Mouse (Mus musculus) G1E-ER4 (cell line): ENCODE measurements around the gene Kif19a. TPM values are rescaled to one million over a fixed set of nuclear protein-coding genes. Genes with fewer than 3 reads are reported as not detected.

Source experiments
- GATA1 ChIP-seq: IDR thresholded peaks from one replicate; pipeline ENCODE4 v1.8.0; 2012; ENCODE audit warnings: low read length, inconsistent platforms
- polyA plus RNA-seq: library from polyadenylated mRNA; stranded (reverse); fragments of >175 nt; gene quantifications from 2 replicates; pipeline ENCODE4 v1.2.3, GENCODE M21; 2012

Gene Kif19a
- polyA plus RNA-seq, 1 experiment: not detected

DNA sequence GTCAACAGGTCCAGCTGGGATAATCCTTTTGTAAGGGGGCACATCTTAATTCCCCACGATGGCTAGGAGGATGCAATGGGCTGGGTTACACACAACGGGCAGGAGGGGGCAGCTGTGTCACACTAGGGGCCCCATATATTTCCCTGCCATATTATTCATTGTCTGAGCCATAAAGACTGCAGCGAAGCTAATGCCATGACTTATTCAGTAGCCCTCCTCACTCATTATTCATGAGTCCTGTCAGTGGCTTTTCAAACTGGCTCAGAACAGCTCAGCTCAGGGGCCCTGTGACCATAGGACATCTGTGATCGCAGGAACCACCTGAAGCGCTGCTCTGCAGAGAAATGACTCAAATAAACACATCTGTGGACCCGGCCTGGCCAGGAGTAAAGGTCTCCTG, 23.7 kb upstream of the Kif19a start:
- TF ChIP-seq GATA1: no peak

DNA sequence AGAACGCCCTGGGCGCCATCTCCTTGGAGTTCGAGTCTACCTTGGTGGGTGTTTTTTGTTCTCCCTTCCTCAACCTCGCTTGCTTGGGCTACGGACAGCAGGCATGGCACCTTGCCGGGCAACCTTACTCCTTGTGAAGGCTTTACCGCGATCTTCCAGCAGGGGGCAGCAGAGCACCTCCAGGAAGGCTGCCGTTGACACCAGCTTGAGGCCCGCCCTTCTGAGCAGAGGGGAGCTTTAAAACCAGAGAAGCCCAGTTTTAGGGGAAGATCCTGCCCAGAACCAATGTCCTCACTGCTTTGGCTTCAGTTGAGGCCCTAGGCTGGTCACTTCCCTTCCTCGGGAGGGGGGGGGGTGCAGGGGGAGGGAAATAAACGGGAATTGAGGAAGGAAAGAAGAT, 20.1 kb upstream of the Kif19a start:
- TF ChIP-seq GATA1: no peak

DNA sequence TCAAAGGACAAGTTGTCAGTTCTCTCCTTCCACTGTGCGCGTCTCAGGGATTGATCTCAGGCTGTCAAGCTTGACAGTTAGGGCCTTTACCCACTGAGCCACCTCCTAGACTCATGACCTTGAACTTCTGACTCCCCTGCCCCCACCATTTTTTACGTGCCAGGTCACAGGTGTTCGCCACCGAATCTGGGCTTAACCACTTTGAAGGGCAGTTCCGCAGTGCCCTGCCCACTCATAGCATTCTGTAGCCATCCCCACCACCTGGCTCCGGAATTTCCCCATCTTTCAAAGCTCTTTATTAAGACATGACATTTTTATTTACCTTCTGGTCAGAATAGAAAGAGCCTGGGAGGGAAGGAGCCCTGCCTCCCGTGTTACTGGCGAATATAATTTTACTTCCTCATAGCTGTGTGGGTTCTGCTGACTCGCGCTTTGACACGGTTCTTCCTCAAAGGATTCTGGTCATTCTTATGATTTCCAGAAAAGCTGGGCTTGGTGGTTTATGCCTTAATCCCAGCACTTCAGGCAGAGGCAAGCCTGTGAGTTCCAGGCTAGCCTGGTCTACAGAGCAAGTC, 17.5 kb upstream of the Kif19a start:
- TF ChIP-seq GATA1: no peak

DNA sequence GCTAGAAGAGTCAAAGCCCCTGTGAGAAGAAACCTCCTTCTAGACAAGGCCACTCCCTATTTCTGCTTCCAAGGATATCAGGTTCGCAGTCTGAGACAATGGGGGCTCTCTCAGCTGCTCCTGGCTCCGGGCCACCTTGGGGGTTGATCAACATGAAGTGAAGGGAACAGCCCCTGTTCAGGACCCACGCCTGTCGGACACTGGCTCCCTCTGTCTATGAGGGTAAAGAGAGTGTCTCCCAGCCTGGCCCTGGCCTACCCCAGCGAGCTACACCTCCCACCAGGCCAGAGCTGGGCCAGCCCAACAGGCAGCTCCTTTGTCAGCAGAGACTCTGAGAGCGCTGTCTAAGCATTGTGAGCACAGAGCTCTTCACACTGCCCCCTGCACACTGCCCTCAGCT, 4.7 kb downstream of the Kif19a start:
- no peak for TF ChIP-seq GATA1

DNA sequence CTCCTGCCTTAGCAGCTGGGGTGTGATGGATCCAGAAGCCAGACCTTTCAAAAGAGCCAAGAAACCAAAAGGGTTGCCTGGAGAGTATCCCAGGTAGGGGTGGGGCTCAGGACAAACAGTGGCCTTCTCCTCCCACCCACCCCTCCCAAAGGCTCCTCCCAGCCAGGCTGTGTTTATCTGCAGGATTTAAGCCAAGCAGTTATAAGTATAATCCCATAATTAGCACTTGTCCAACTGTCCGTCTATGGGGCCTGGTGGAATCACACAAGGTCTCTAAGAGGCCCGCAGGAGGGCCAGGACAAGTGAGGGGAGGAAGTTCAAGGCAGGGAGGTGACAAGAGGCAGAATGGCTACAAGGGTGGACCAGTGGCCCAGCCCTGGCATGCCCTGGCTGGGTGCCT, 6.7 kb downstream of the Kif19a start:
- TF ChIP-seq GATA1: no peak

DNA sequence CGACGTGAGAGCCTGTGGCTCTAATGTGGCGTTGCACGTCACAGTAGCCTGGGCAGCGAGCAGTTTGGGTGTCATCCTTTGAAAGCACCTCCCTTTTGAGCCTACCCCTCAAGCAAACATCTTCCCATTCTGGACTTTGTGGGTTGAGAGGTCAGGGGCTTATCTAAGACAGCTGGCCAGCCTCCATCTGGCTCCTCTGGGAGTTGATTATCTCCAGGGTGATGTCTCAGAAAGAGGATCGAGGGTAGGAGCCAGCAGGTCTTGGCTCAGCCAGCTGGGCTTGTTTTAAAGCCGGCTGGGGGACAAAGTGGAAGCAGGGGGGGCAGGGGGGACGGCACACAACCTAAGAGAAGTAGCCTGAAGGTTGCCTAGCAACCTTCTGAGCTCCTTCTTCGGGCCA, 14.9 kb downstream of the Kif19a start:
- no peak for TF ChIP-seq GATA1

DNA sequence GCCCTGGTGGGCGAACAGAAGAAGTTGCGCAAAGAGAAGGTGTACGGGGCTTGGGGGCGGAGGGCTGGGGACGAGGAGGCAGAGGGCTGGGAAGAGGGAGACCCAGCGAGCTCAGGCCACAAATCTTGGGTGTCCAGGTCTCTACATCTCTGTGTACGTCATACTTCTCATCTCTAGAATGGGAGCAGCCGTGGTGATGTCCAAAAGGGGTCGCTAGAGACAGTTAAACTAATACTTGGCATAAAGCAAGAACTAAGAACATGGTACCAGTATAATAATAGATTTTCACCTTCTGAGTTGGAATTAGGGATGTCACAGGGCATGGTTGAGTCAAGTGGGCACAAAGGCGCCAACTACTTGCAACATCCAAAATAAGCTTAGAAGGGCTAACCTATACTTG, 20.7 kb downstream of the Kif19a start:
- TF ChIP-seq GATA1: no peak

DNA sequence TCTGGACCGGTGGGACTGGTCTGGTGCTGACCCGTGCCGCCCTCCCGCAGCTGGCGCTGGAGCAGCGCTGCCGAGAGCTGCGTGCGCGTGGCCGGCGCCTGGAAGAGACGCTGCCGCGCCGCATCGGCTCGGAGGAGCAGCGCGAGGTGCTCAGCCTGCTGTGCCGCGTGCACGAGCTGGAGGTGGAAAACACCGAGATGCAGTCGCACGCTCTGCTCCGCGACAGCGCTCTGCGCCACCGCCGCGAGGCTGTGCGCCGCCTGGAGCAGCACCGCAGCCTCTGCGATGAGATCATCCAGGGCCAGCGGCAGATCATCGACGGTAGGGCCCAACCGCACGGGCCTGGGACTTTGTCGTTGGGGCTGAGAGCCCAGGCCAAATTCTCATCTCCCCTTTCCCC, 21.1 kb downstream of the Kif19a start:
- no peak for TF ChIP-seq GATA1

DNA sequence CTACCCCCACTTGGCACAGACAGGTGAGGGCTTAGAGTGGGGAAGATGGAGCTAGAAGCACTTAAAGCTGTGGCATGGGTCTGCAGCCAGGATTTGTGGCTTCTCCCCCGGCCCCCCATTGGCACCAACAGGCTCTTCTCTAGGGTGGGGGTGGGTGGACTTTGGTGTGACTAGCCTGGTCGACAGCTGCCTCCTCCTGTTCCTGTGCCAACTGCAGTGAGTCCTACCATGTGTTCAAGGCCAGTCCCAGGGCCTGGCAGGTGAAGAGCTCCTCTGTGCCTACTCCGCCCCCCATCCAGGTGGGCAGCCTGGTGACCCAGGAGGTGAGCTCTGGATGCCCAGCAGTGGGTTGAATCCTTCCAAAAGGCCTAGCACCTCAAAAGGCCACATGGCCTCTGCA, 22.4 kb downstream of the Kif19a start:
- TF ChIP-seq GATA1: no peak

DNA sequence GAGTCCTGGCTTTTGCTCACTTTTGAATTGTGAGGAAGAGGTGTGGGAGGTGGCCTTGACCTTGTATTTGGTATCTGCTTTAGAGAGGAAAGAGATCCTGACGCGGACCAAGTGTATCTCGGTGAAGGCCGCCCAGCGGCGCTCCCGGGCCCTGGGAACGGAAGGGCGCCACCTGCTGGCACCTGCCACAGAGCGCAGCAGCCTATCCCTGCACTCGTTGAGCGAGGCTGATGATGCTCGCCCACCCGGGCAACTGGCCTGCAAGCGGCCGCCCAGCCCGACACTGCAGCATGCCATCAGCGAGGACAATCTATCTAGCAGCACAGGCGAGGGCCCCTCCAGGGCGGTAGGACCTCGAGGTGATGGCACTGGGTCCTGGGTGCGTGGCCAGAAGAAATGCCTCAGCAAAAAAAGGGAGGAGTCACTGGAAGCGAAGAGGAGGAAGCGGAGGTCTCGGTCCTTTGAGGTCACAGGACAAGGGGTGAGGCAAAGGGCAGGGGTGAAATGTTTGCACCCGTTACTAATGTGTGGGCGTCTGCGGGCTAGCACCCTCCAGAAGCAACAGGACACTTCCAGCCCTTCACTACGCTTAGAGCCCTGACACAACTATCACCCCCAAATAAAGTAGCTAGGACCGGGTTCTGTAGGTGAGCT, 24.0 kb downstream of the Kif19a start:
- TF ChIP-seq GATA1: no peak

DNA sequence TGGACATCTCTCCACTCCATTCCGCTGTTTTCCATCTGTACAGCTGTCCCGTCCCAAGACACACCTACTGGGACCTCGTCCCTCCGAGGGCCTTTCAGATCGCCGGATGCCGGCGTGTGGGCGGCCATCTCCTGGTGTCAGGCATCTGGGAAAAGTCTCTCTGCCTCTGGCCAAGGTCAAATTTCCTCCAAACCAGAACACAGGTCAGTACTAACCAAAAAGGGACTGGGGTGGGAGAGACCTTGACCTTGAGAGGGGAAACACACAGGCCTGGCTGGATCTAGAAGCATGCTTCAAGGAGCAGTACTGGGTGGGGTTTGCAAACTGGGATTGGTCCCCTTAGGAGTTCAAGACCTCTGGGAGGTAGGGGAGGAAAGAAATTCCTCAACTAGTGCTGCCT, 24.5 kb downstream of the Kif19a start:
- TF ChIP-seq GATA1: no peak

DNA sequence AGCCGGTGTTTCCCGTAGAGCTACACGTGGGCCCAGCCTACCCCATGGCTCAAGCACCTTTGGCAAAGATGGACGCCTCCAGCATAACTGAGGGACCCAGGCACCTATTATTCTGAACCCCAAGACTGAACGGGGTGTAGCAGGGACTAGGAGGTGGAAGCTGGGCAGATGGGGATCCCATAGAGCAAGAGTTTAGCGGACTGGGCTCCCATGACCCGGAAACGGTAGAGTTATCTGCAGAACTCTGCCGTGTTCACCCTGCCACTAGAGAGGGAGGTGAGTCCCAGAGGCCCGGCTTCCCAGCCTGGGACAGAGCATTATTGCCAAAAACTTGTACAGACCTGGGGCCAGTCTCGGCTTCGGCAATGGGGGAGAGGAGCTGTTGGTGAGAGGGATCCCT, 25.0 kb downstream of the Kif19a start:
- no peak for TF ChIP-seq GATA1

DNA sequence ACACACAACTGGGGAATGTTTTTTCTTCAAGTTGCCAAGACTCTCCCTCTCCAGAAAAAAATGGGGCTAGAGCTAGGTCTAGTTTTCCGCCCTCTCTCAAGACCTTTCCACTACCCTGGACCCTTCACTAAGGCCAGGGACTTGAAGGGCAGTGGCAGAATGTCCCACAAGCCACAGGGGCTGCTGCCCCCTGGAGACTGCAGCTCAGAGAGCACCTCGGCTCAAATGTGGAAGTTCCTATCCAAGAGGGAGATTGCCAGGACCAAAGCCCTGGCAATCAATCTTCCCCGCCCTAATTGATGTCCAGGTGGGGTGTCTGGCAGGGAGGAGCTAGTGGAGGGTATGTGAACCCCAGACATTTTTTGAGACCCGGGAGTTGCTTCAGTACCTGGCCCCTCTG, 25.7 kb downstream of the Kif19a start:
- TF ChIP-seq GATA1: no peak

DNA sequence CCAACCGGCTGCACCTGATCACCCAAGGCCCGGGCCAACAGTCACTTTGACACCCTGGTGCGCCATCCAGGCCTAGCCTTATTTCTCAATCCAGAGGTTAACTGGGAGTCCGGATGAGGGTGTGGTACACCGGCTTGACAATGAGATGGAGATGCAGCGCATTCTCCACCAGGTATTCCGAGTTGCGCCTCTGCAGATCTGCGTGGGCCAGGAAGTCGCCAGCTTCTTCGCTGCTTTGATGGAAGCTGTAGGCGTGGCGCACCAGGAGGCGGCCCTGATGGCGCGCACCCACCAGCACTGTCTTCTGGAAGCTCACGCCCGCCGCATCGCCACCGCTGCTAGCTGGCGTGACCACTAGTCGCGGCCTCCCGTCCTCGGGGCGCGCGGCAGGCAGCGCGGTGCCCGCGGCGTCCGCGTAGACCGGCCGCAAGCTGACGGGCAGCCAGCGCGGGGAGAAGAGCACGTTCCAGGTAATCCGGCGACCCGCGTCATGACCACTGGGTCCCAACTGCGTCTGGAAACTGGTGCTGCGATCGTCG, 26.2 kb downstream of the Kif19a start:
- TF ChIP-seq GATA1: no peak

DNA sequence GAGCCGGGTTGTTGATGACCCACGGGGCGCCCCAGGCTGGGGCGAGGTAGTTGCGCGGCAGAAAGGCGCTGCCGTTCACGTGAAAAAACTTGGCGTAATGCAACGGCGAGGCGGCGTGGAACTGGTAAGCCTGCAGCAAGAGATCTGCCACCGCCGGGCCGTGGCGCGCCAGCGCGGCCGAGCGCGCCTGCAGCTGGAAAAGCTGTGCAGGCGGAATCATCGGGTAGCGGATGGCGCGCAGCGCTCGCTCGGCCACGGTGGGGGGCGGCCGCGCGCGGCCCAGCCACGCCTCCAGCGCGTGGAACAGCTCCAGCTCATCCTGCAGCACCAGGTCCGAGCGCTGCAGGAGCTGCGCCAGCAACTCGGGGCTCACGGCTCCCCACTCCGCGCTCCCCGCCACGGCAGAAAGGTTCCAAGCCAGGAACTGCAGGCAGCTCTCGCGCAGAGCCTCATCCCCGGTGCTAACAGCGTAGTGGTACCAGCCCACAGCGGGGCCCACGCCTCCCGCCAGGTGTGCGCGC, 26.8 kb downstream of the Kif19a start:
- TF ChIP-seq GATA1: no peak

DNA sequence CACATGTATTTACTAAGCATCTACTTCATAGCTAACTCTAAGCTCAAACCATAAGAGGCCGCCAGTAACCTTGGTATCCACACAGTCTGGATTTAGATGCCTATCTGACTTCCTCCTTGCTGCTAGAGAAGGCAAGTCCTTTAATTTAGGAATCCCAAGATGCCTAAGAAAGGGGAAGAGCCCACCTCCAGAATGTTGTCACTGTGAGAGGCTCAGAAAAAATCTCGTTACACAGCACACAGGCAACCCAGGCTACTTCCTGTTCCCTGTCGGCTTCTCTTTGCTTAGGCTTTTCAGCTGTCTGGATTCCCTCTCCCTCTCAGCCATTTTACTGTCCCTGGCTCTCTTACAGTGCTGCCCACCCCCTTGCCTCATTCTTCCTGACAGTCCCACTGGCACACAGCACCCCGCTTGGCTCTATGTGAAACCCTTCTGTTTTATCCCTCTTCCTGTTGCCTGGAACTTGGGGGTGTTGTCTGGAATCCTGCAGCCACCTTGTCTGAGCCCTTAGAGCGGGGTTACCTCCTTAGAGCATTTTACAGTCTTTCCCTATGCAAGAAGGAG, 27.8 kb downstream of the Kif19a start:
- no peak for TF ChIP-seq GATA1
